Mouse (Mus musculus) bone marrow macrophage, adult 2 months (primary cell): ENCODE results near the gene Mmrn2.

ENCODE experiments used
- CTCF ChIP-seq: IDR thresholded peaks from 2 replicates; pipeline ENCODE4 v1.5.1; 2012; ENCODE audit warnings: low read depth, mild to moderate bottlenecking, low read length, moderate library complexity
- POLR2A ChIP-seq: IDR thresholded peaks from 2 replicates; pipeline ENCODE4 v1.6.1; 2012; ENCODE audit warnings: mild to moderate bottlenecking, low read depth, low read length, borderline replicate concordance

- no peak for TF ChIP-seq POLR2A
- no peak for TF ChIP-seq CTCF
These were observed 45.8 kb downstream of the Mmrn2 start for GRCm38 (mm10) chr14:34421078-34421477.
